Mouse (Mus musculus) central nervous system, embryonic 14 days (tissue): Measurements from ENCODE around the gene Lrg1. TPM values are rescaled to one million over a fixed set of nuclear protein-coding genes. Genes with fewer than 3 reads are reported as not detected.

Source experiments
- polyA plus RNA-seq: library from polyadenylated mRNA; depleted of rRNA; stranded (reverse); fragments of >200 nt; gene quantifications from 2 replicates; pipeline ENCODE4 v1.2.3, GENCODE M21; 2012; rRNA removed

Lrg1 gene
- 0.05 and 0.20 TPM in 2 replicates for polyA plus RNA-seq

DNA sequence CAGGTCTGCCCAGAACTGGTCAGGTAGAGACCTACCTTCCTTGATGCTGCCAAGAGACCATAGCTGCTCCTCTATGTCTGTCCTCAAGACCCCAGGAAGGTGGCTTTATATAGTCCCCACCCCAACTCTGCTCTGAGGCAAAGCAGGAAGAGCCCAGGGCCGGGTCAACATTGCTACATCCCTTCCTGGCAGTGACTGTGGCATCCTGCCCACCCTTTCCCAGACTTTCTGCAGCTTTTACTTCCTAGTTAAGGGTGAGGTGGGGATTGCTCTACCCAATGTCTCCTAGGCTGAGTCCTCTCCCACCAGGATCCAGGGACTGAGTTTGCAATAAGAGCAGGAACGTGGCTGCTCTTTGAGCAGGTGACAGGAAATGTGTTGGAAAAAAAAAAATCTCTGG is at the start of gene Lrg1:
Lrg1 (minus strand) TSS at position 176 of the 400 bp plus-strand sequence.

GRCm38 (mm10) chr17:56162231-56162774 is 40.5 kb upstream of the Lrg1 start, which contains the start of gene Tnfaip8l1:
TSS of gene Tnfaip8l1 (plus strand) at chr17:56162477.

DNA sequence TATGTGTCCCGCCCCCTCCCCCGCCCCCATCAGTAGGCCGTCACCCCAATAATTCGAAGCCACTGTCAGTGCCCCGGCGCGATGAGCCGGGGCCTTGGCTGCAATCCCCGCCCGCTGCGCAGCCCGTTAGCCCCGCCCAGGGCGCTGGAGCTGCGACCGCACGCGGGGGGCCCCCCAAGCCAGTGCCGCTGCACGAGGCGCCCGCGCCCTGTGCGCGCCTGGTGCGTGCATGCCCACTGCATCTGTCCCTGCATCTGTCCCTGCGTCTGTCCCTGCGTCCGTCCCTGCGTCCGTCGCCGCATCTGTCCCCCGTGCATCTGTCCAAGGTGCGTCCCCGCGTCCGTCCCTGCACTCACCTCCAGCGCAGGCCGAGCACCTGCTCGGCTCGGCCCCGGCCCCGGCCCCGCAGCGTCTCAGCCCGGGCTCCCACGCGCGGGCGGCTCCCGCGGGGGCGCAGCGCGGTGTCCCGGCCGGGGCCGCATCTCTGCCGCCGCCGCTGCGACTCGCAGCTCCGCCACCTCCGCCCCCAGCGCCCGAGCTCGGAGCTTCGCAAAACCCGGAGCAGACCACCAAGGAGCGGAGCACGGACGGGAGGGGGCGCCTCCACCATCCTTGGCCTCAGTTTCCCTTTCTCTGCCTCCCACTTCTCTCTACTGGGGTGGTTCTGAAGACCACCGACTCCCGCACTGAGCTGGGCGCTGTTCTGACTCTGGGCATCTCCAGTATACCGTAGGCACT is 18.2 kb upstream of the Lrg1 start, which contains the start of gene Sema6b:
Sema6b (minus strand) TSS at position 486 of the 738 bp plus-strand sequence.

DNA sequence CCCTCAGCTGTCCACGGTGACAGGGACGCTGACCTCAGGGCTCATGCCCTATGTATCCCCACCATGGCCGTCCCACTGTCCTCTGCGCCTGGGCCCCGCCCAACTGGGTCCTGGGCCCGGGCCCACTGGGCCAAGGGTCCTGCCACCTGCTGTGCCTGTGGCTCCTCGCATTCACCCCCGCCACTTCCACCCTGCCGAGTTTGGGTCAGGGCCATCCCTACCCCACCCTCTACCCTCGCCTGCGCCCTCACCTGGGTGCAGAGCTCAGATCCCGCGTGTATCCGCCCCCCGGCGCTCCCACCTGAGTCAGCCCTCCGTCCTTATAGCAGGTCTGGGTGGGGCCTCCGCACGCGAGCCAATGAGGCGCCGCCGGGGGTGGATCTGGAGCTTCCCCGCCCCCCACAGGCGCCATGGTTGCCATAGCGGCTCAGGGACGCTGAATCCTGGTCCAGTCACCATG is 4.5 kb downstream of the Lrg1 start, which contains the start of gene Plin5:
Plin5 (minus strand) TSS at position 346 of the 460 bp plus-strand sequence.

DNA sequence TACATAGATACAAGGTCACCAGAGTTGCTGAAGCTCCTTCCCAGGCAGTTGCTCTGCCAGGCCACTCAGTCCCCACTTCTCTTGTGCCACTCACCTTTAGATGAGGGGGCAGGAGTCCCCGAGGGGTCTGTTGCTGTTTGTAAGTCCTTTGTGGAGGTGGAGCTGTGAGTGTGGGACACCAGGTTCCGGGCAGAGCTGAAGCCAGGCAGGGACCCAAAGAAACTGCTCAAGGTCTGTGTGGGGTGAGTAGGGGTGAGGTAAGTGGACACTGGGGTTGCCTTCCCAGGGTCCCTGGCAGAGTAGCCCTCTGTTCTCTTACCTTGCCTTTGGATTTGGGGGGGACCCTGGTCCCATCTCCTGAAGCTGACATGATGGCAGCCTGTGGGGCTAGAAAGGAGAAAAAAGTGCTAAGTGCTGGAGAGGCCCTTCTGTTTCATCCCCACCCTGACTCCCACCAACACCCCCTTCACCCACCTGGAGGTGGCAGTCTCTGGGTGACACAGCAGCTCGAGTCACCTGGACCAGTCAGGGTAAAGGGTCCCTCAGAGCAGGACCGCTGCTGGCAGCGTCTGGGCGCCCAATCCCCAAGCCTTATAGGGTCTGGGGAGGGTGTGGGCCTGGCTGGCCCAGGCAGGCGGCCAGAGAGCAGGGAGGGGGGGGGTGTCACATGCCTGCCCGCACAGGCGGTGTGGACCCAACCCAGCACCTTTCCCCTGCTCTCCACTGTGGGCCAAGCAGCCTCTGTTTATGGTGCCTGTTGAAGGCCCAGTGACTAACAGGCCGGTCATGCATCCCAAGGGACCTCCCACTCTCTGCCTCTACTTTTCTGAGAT is 12.4 kb downstream of the Lrg1 start, which contains the start of gene Plin4:
Plin4 (minus strand) TSS at position 585 of the 833 bp plus-strand sequence.

DNA sequence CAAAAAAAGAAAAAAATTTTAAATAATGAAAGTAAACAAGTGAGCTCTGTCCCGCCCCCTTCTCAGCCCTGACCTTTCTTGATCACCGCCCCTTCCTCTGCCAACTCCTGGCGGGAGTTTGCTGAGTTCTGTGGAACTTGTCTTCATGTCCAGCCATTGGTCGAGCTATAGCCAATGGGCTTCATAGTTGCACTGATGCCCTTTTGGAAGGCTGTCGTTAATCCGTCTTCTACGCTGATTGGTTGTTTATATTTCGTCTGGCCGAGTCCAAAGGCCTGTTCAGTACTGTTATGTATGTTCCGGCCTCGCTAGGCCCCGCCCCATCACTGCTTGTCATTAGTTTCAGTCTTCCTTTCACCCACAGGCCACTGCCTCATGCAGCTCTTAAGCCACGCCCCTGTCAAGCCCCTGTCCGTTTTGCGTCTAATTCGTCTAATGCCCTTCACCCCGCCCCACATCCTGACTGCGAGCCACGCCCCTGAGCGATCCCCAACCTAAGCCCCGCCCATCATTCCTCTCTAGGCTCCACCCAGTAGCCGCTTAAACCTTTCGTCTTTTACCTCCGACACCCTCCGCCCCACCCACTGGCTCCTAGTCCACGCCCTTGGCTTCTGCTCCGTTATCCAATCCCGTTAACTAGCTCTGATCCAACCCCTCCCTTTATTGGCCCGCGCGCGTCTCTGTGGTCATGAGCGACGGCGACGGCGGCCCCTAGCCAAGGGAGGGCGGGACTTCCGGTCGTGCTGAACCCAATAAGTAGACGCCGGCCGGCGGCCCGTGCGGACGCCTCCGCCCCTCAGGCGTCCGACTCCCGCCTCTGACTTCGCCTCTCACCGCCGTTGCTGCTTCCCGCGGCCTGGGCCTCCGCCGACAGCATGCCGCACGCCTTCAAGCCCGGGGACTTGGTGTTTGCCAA is 42.7 kb downstream of the Lrg1 start, which contains the start of gene Hdgfl2:
Hdgfl2 (plus strand) TSS at position 755 of the 916 bp plus-strand sequence.

GRCm38 (mm10) chr17:56074827-56075208 is 47.0 kb downstream of the Lrg1 start, which contains the start of gene Ubxn6:
TSS of gene Ubxn6 (minus strand) at chr17:56075028.

Other genes starting within 250 kb of the Lrg1 start
- 4.7 and 5.3 TPM in 2 replicates for gene Zfp119a, start 243.1 kb downstream of the Lrg1 start, polyA plus RNA-seq
- gene Zfp959, start 229.9 kb downstream of the Lrg1 start, polyA plus RNA-seq: 8.4 and 9.3 TPM in 2 replicates
- gene Zfp119b, start 172.5 kb downstream of the Lrg1 start, polyA plus RNA-seq: 3.6 and 3.7 TPM in 2 replicates
- 4.5 TPM in 2 replicates for gene Ebi3, start 169.4 kb downstream of the Lrg1 start, polyA plus RNA-seq
- gene Yju2, start 162.9 kb downstream of the Lrg1 start, polyA plus RNA-seq: 16.5 and 19.7 TPM in 2 replicates
- 194 and 215 TPM in 2 replicates for gene Shd, start 151.5 kb downstream of the Lrg1 start, polyA plus RNA-seq
- gene Fsd1, start 135.5 kb downstream of the Lrg1 start, polyA plus RNA-seq: 118 and 121 TPM in 2 replicates
- gene Stap2, start 116.4 kb downstream of the Lrg1 start, polyA plus RNA-seq: 6.4 and 7.7 TPM in 2 replicates
- 210 and 233 TPM in 2 replicates for gene Mpnd, start 116.3 kb downstream of the Lrg1 start, polyA plus RNA-seq
- 97.4 and 102 TPM in 2 replicates for gene Sh3gl1, start 85.4 kb downstream of the Lrg1 start, polyA plus RNA-seq
- 13.1 and 15.1 TPM in 2 replicates for gene Chaf1a, start 81.6 kb downstream of the Lrg1 start, polyA plus RNA-seq
- 92.1 and 99.5 TPM in 2 replicates for gene Ubxn6, start 47.0 kb downstream of the Lrg1 start, polyA plus RNA-seq
- 142 and 163 TPM in 2 replicates for gene Hdgfl2, start 42.4 kb downstream of the Lrg1 start, polyA plus RNA-seq
- 0.09 and 0.10 TPM in 2 replicates for gene Plin4, start 12.2 kb downstream of the Lrg1 start, polyA plus RNA-seq
- 0.32 and 0.51 TPM in 2 replicates for gene Plin5, start 4.4 kb downstream of the Lrg1 start, polyA plus RNA-seq
- 28.0 and 28.1 TPM in 2 replicates for gene Sema6b, start 18.3 kb upstream of the Lrg1 start, polyA plus RNA-seq
- gene Tnfaip8l1, start 40.5 kb upstream of the Lrg1 start, polyA plus RNA-seq: 7.1 and 8.0 TPM in 2 replicates
- 46.5 and 54.4 TPM in 2 replicates for gene Mydgf, start 61.9 kb upstream of the Lrg1 start, polyA plus RNA-seq
- 49.6 and 51.1 TPM in 2 replicates for gene Dpp9, start 96.9 kb upstream of the Lrg1 start, polyA plus RNA-seq
- gene Fem1a, start 134.8 kb upstream of the Lrg1 start, polyA plus RNA-seq: 21.2 and 22.7 TPM in 2 replicates
- 3.4 and 4.1 TPM in 2 replicates for gene Ticam1, start 154.8 kb upstream of the Lrg1 start, polyA plus RNA-seq
- gene Plin3, start 170.9 kb upstream of the Lrg1 start, polyA plus RNA-seq: 8.4 and 12.6 TPM in 2 replicates
- gene Arrdc5, start 178.3 kb upstream of the Lrg1 start, polyA plus RNA-seq: not detected in 2 replicates
- gene Uhrf1, start 181.3 kb upstream of the Lrg1 start, polyA plus RNA-seq: 51.9 and 57.4 TPM in 2 replicates
- 60.9 and 62.1 TPM in 2 replicates for gene Kdm4b, start 204.1 kb upstream of the Lrg1 start, polyA plus RNA-seq